Mouse (Mus musculus): ENCODE results near the gene Slc39a13. TPM values are rescaled to one million over a fixed set of nuclear protein-coding genes. Genes with fewer than 3 reads are reported as not detected.
A peak's percentile ranks its signal among the peaks of the same experiment; 100 is the strongest.
"Not testable (repeated sequence)": the region's sequence is repeated elsewhere in the genome, so short reads cannot be mapped to it uniquely, and the experiment has no call there.

Gene Slc39a13
- polyA plus RNA-seq, 1 experiment from 2014 or later, result 21.9 TPM

GRCm38 (mm10) chr2:91053181-91053933, 16.9 kb downstream of the Slc39a13 start:
- peak overlapping the region; percentile 88 for H3K4me2 ChIP-seq (ENCODE audit: low read length)
- WGBS, result 0% methylated on average over 6 of the region's 6 CpGs
- no peaks in the 10 kb centered on the region for H3K9me3 ChIP-seq (ENCODE audit: control insufficient read depth, low read length)
- no peak overlapping the region; the same call in 1 of the 2 replicates for H3K27ac ChIP-seq (replicated peaks; ENCODE audit: low read depth, low read length)
- peak overlapping the region; percentile 57 for H3K4me3 ChIP-seq (replicated peaks; ENCODE audit: low read depth, low read length)
- H3K4me1 ChIP-seq (ENCODE audit: control insufficient read depth, insufficient read depth, low read length), result peaks cover 9% of the 10 kb centered on the region
- no peak for DNase-seq
- H3K9ac ChIP-seq (replicated peaks; ENCODE audit: low read length), result peak overlapping the region; percentile 40; the same call in 1 of the 2 replicates
- peaks cover 34% of the 10 kb centered on the region for H3K36me3 ChIP-seq (ENCODE audit: control insufficient read depth, insufficient read depth, low read length)
- ATAC-seq (ENCODE audit: low FRiP score, low TSS enrichment), result peak; percentile 65
- no peaks in the 10 kb centered on the region for H3K27me3 ChIP-seq (ENCODE audit: control insufficient read depth, insufficient read depth, low read length)

GRCm38 (mm10) chr2:91052752-91053151, 17.5 kb downstream of the Slc39a13 start:
- H3K4me2 ChIP-seq (ENCODE audit: low read length), result peak overlapping the region; percentile 88
- H3K4me1 ChIP-seq (ENCODE audit: control insufficient read depth, insufficient read depth, low read length), result peaks cover 9% of the 10 kb centered on the region
- no peaks in the 10 kb centered on the region for H3K9me3 ChIP-seq (ENCODE audit: control insufficient read depth, low read length)
- no peak overlapping the region for H3K9ac ChIP-seq (replicated peaks; ENCODE audit: low read length)
- H3K27ac ChIP-seq (replicated peaks; ENCODE audit: low read depth, low read length), result no peak overlapping the region
- WGBS, result 61% methylated on average over 2 of the region's 2 CpGs
- peaks cover 28% of the 10 kb centered on the region for H3K36me3 ChIP-seq (ENCODE audit: control insufficient read depth, insufficient read depth, low read length)
- ATAC-seq (ENCODE audit: low FRiP score, low TSS enrichment), result no peak
- no peak overlapping the region for H3K4me3 ChIP-seq (replicated peaks; ENCODE audit: low read depth, low read length)
- no peak for DNase-seq
- H3K27me3 ChIP-seq (ENCODE audit: control insufficient read depth, insufficient read depth, low read length), result no peaks in the 10 kb centered on the region

GRCm38 (mm10) chr2:91051917-91052316, 18.3 kb downstream of the Slc39a13 start:
- H3K27ac ChIP-seq (replicated peaks; ENCODE audit: low read depth, low read length), result no peak overlapping the region
- WGBS, result 84% methylated on average over 3 of the region's 3 CpGs
- no peak overlapping the region for H3K4me2 ChIP-seq (ENCODE audit: low read length)
- H3K27me3 ChIP-seq (ENCODE audit: control insufficient read depth, insufficient read depth, low read length), result no peaks in the 10 kb centered on the region
- no peak for ATAC-seq (ENCODE audit: low FRiP score, low TSS enrichment)
- H3K4me1 ChIP-seq (ENCODE audit: control insufficient read depth, insufficient read depth, low read length), result peaks cover 9% of the 10 kb centered on the region
- H3K9ac ChIP-seq (replicated peaks; ENCODE audit: low read length), result no peak overlapping the region
- no peak overlapping the region for H3K4me3 ChIP-seq (replicated peaks; ENCODE audit: low read depth, low read length)
- no peak for DNase-seq
- H3K36me3 ChIP-seq (ENCODE audit: control insufficient read depth, insufficient read depth, low read length), result peaks cover 19% of the 10 kb centered on the region
- H3K9me3 ChIP-seq (ENCODE audit: control insufficient read depth, low read length), result no peaks in the 10 kb centered on the region

- Histone ChIP-seq H3K9me3 (ENCODE audit: control insufficient read depth, low read length) (no peaks in the 10 kb centered on the region), H3K36me3 (ENCODE audit: control insufficient read depth, insufficient read depth, low read length) (no peaks in the 10 kb centered on the region), H3K4me3 (replicated peaks; ENCODE audit: low read depth, low read length) (no peak overlapping the region), H3K4me1 (ENCODE audit: control insufficient read depth, insufficient read depth, low read length) (no peaks in the 10 kb centered on the region), H3K27ac (replicated peaks; ENCODE audit: low read depth, low read length) (no peak overlapping the region), H3K9ac (replicated peaks; ENCODE audit: low read length) (no peak overlapping the region), H3K27me3 (ENCODE audit: control insufficient read depth, insufficient read depth, low read length) (no peaks in the 10 kb centered on the region), H3K4me2 (ENCODE audit: low read length) (no peak overlapping the region)
- DNase-seq (no peak), ATAC-seq (ENCODE audit: low FRiP score, low TSS enrichment) (no peak)
- 84% methylated on average over 9 of the region's 9 CpGs for WGBS
Observed at GRCm38 (mm10) chr2:91047359-91047758, 22.9 kb downstream of the Slc39a13 start.

- H3K27me3 ChIP-seq (ENCODE audit: control insufficient read depth, insufficient read depth, low read length); ATAC-seq (ENCODE audit: low FRiP score, low TSS enrichment); H3K4me2 ChIP-seq (ENCODE audit: low read length); H3K36me3 ChIP-seq (ENCODE audit: control insufficient read depth, insufficient read depth, low read length); H3K4me3 ChIP-seq (replicated peaks; ENCODE audit: low read depth, low read length); H3K9me3 ChIP-seq (ENCODE audit: control insufficient read depth, low read length); H3K27ac ChIP-seq (replicated peaks; ENCODE audit: low read depth, low read length); H3K9ac ChIP-seq (replicated peaks; ENCODE audit: low read length); H3K4me1 ChIP-seq (ENCODE audit: control insufficient read depth, insufficient read depth, low read length); DNase-seq: not testable (repeated sequence)
- 95% methylated on average over 1 of the region's 1 CpGs for WGBS
Observed at GRCm38 (mm10) chr2:91045805-91046204, 24.4 kb downstream of the Slc39a13 start.

- WGBS, result 87% methylated on average over 13 of the region's 13 CpGs
- H3K9me3 ChIP-seq (ENCODE audit: control insufficient read depth, low read length), result no peaks in the 10 kb centered on the region
Observed at GRCm38 (mm10) chr2:91044727-91045126, 25.5 kb downstream of the Slc39a13 start.

GRCm38 (mm10) chr2:91042651-91043398, 27.4 kb downstream of the Slc39a13 start:
- no peak overlapping the region for H3K4me2 ChIP-seq (ENCODE audit: low read length)
- H3K9me3 ChIP-seq (ENCODE audit: control insufficient read depth, low read length), result no peaks in the 10 kb centered on the region
- no peak overlapping the region for H3K27ac ChIP-seq (replicated peaks; ENCODE audit: low read depth, low read length)
- H3K9ac ChIP-seq (replicated peaks; ENCODE audit: low read length), result no peak overlapping the region
- no peaks in the 10 kb centered on the region for H3K4me1 ChIP-seq (ENCODE audit: control insufficient read depth, insufficient read depth, low read length)
- 74% methylated on average over 21 of the region's 21 CpGs for WGBS
- H3K4me3 ChIP-seq (replicated peaks; ENCODE audit: low read depth, low read length), result no peak overlapping the region
- no peaks in the 10 kb centered on the region for H3K36me3 ChIP-seq (ENCODE audit: control insufficient read depth, insufficient read depth, low read length)
- no peak for DNase-seq
- ATAC-seq (ENCODE audit: low FRiP score, low TSS enrichment), result no peak
- H3K27me3 ChIP-seq (ENCODE audit: control insufficient read depth, insufficient read depth, low read length), result no peaks in the 10 kb centered on the region

More at GRCm38 (mm10) chr2:91044727-91045126, 25.5 kb downstream of the Slc39a13 start:
- H3K4me1 ChIP-seq (ENCODE audit: control insufficient read depth, insufficient read depth, low read length), result no peaks in the 10 kb centered on the region
- DNase-seq (no peak), ATAC-seq (ENCODE audit: low FRiP score, low TSS enrichment) (no peak)
- H3K27me3 ChIP-seq (ENCODE audit: control insufficient read depth, insufficient read depth, low read length), result no peaks in the 10 kb centered on the region
- H3K9ac ChIP-seq (replicated peaks; ENCODE audit: low read length), result no peak overlapping the region
- no peak overlapping the region for H3K27ac ChIP-seq (replicated peaks; ENCODE audit: low read depth, low read length)
- H3K36me3 ChIP-seq (ENCODE audit: control insufficient read depth, insufficient read depth, low read length), result no peaks in the 10 kb centered on the region
- no peak overlapping the region for H3K4me2 ChIP-seq (ENCODE audit: low read length)
- no peak overlapping the region for H3K4me3 ChIP-seq (replicated peaks; ENCODE audit: low read depth, low read length)

GRCm38 (mm10) chr2:91041786-91042185, 28.4 kb downstream of the Slc39a13 start:
- H3K27ac ChIP-seq (replicated peaks; ENCODE audit: low read depth, low read length), result no peak overlapping the region
- H3K36me3 ChIP-seq (ENCODE audit: control insufficient read depth, insufficient read depth, low read length), result no peaks in the 10 kb centered on the region
- no peaks in the 10 kb centered on the region for H3K4me1 ChIP-seq (ENCODE audit: control insufficient read depth, insufficient read depth, low read length)
- H3K4me2 ChIP-seq (ENCODE audit: low read length), result no peak overlapping the region
- DNase-seq (no peak), ATAC-seq (ENCODE audit: low FRiP score, low TSS enrichment) (no peak)
- H3K9ac ChIP-seq (replicated peaks; ENCODE audit: low read length), result no peak overlapping the region
- no peaks in the 10 kb centered on the region for H3K9me3 ChIP-seq (ENCODE audit: control insufficient read depth, low read length)
- H3K4me3 ChIP-seq (replicated peaks; ENCODE audit: low read depth, low read length), result no peak overlapping the region
- H3K27me3 ChIP-seq (ENCODE audit: control insufficient read depth, insufficient read depth, low read length), result no peaks in the 10 kb centered on the region
- 80% methylated on average over 8 of the region's 8 CpGs for WGBS

All from midbrain, embryonic 14.5 days (tissue).